Mouse (Mus musculus): Measurements from ENCODE around the gene Cfap43.

Gene Cfap43

GRCm38 (mm10) chr19:47919126-47919965 is at the start of gene Cfap43, which contains the start of gene Itprip:
Cfap43 (minus strand) TSS chr19:47919287.
Itprip (minus strand) TSS chr19:47919299.
- in situ Hi-C loops (cut with MboI; ENCODE audit: low pct_unique_long_range_greater_than_20kb in 1 of 2, low sequenced_read_pairs in 2 of 2, unreplicated experiment in 1 of 2), result no loop called here

- in situ Hi-C loops (cut with MboI; ENCODE audit: low pct_unique_long_range_greater_than_20kb in 1 of 2, low sequenced_read_pairs in 2 of 2, unreplicated experiment in 1 of 2), result no loop called here
These were observed 39.1 kb upstream of the Cfap43 start for GRCm38 (mm10) chr19:47958181-47958580.

- in situ Hi-C loops (cut with MboI; ENCODE audit: low pct_unique_long_range_greater_than_20kb in 1 of 2, low sequenced_read_pairs in 2 of 2, unreplicated experiment in 1 of 2), result no loop called here
These were observed 34.1 kb upstream of the Cfap43 start for GRCm38 (mm10) chr19:47953169-47953568.

- in situ Hi-C loops (cut with MboI; ENCODE audit: low pct_unique_long_range_greater_than_20kb in 1 of 2, low sequenced_read_pairs in 2 of 2, unreplicated experiment in 1 of 2), result no loop called here
These were observed 31.9 kb upstream of the Cfap43 start for GRCm38 (mm10) chr19:47950946-47951345.

GRCm38 (mm10) chr19:47946821-47947465 is 27.9 kb upstream of the Cfap43 start:
- in situ Hi-C loops (cut with MboI; ENCODE audit: low pct_unique_long_range_greater_than_20kb in 1 of 2, low sequenced_read_pairs in 2 of 2, unreplicated experiment in 1 of 2), result no loop called here

GRCm38 (mm10) chr19:47939361-47939760 is 20.3 kb upstream of the Cfap43 start:
- in situ Hi-C loops (cut with MboI; ENCODE audit: low pct_unique_long_range_greater_than_20kb in 1 of 2, low sequenced_read_pairs in 2 of 2, unreplicated experiment in 1 of 2), result no loop called here

- in situ Hi-C loops (cut with MboI; ENCODE audit: low pct_unique_long_range_greater_than_20kb in 1 of 2, low sequenced_read_pairs in 2 of 2, unreplicated experiment in 1 of 2), result no loop called here
These were observed 18.6 kb upstream of the Cfap43 start, which contains the start of gene Cfap58 for GRCm38 (mm10) chr19:47937443-47938406. Cfap58 (plus strand) TSS chr19:47937675.

GRCm38 (mm10) chr19:47936938-47937337 is 17.9 kb upstream of the Cfap43 start:
- in situ Hi-C loops (cut with MboI; ENCODE audit: low pct_unique_long_range_greater_than_20kb in 1 of 2, low sequenced_read_pairs in 2 of 2, unreplicated experiment in 1 of 2), result no loop called here

- in situ Hi-C loops (cut with MboI; ENCODE audit: low pct_unique_long_range_greater_than_20kb in 1 of 2, low sequenced_read_pairs in 2 of 2, unreplicated experiment in 1 of 2), result no loop called here
These were observed 17.4 kb upstream of the Cfap43 start for GRCm38 (mm10) chr19:47936490-47936889.

- in situ Hi-C loops (cut with MboI; ENCODE audit: low pct_unique_long_range_greater_than_20kb in 1 of 2, low sequenced_read_pairs in 2 of 2, unreplicated experiment in 1 of 2), result no loop called here
These were observed 16.4 kb upstream of the Cfap43 start for GRCm38 (mm10) chr19:47935530-47935929.

GRCm38 (mm10) chr19:47934636-47935238 is 15.7 kb upstream of the Cfap43 start:
- in situ Hi-C loops (cut with MboI; ENCODE audit: low pct_unique_long_range_greater_than_20kb in 1 of 2, low sequenced_read_pairs in 2 of 2, unreplicated experiment in 1 of 2), result no loop called here

GRCm38 (mm10) chr19:47934146-47934545 is 15.1 kb upstream of the Cfap43 start:
- in situ Hi-C loops (cut with MboI; ENCODE audit: low pct_unique_long_range_greater_than_20kb in 1 of 2, low sequenced_read_pairs in 2 of 2, unreplicated experiment in 1 of 2), result no loop called here

- in situ Hi-C loops (cut with MboI; ENCODE audit: low pct_unique_long_range_greater_than_20kb in 1 of 2, low sequenced_read_pairs in 2 of 2, unreplicated experiment in 1 of 2), result no loop called here
These were observed 13.0 kb upstream of the Cfap43 start for GRCm38 (mm10) chr19:47931982-47932638.

- in situ Hi-C loops (cut with MboI; ENCODE audit: low pct_unique_long_range_greater_than_20kb in 1 of 2, low sequenced_read_pairs in 2 of 2, unreplicated experiment in 1 of 2), result no loop called here
These were observed 10.0 kb upstream of the Cfap43 start for GRCm38 (mm10) chr19:47929043-47929442.

- in situ Hi-C loops (cut with MboI; ENCODE audit: low pct_unique_long_range_greater_than_20kb in 1 of 2, low sequenced_read_pairs in 2 of 2, unreplicated experiment in 1 of 2), result no loop called here
These were observed 7.9 kb upstream of the Cfap43 start for GRCm38 (mm10) chr19:47927032-47927431.

GRCm38 (mm10) chr19:47925819-47926218 is 6.7 kb upstream of the Cfap43 start:
- in situ Hi-C loops (cut with MboI; ENCODE audit: low pct_unique_long_range_greater_than_20kb in 1 of 2, low sequenced_read_pairs in 2 of 2, unreplicated experiment in 1 of 2), result no loop called here

GRCm38 (mm10) chr19:47919966-47920375 is 884 bp upstream of the Cfap43 start:
- in situ Hi-C loops (cut with MboI; ENCODE audit: low pct_unique_long_range_greater_than_20kb in 1 of 2, low sequenced_read_pairs in 2 of 2, unreplicated experiment in 1 of 2), result no loop called here

All from mouse embryonic stem cell (cell line).